Mouse (Mus musculus): ENCODE measurements around the gene Htr6. TPM values are rescaled to one million over a fixed set of nuclear protein-coding genes. Genes with fewer than 3 reads are reported as not detected.

The Htr6 gene
- 1 to 10 TPM; 7.3 to 7.6 TPM for total RNA-seq (2021)
- long read RNA-seq, experiment 1, partial matches to known transcripts = 0 of 2 reads
- long read RNA-seq, experiment 1, other reads (novel, unspliced or antisense) = 1 of 2 reads
- long read RNA-seq, experiment 2, partial matches to known transcripts = 1 of 4 reads
- long read RNA-seq, experiment 2, other reads (novel, unspliced or antisense) = 0 of 4 reads

GRCm38 (mm10) chr4:139075041-139075711, at the start of gene Htr6:
Gene Htr6, minus strand, starts transcription at chr4:139075570.
- no peak for TF ChIP-seq CTCF (conservative IDR thresholded peaks at IDR 0.05)
- DNase-seq (ENCODE audit: low spot score in 2 of 2) = no peak
- H3K27ac ChIP-seq = peak within 1 kb of the TSS; percentile 84

GRCm38 (mm10) chr4:139124940-139125339, 49.6 kb upstream of the Htr6 start:
- TF ChIP-seq CTCF (conservative IDR thresholded peaks at IDR 0.05) = no peak
- DNase-seq (ENCODE audit: low spot score in 2 of 2) = no peak
- H3K4me3 ChIP-seq = no peak overlapping the region
- H3K27ac ChIP-seq = no peak overlapping the region

More at GRCm38 (mm10) chr4:139075041-139075711, at the start of gene Htr6:
- H3K4me3 ChIP-seq = peak within 1 kb of the TSS; percentile 72

- no peak for DNase-seq (ENCODE audit: low spot score in 2 of 2)
- no peak for TF ChIP-seq CTCF (conservative IDR thresholded peaks at IDR 0.05)
- no peak overlapping the region for H3K27ac ChIP-seq
Observed at GRCm38 (mm10) chr4:139122557-139122956, 47.2 kb upstream of the Htr6 start.

GRCm38 (mm10) chr4:139120998-139121397, 45.6 kb upstream of the Htr6 start:
- TF ChIP-seq CTCF (conservative IDR thresholded peaks at IDR 0.05) = no peak
- no peak for DNase-seq (ENCODE audit: low spot score in 2 of 2)
- no peak overlapping the region for H3K4me3 ChIP-seq
- no peak overlapping the region for H3K27ac ChIP-seq

More at GRCm38 (mm10) chr4:139122557-139122956, 47.2 kb upstream of the Htr6 start:
- no peak overlapping the region for H3K4me3 ChIP-seq

GRCm38 (mm10) chr4:139120281-139120814, 45.0 kb upstream of the Htr6 start:
- Histone ChIP-seq H3K27ac (no peak overlapping the region), H3K4me3 (no peak overlapping the region)
- no peak for TF ChIP-seq CTCF (conservative IDR thresholded peaks at IDR 0.05)
- DNase-seq (ENCODE audit: low spot score in 2 of 2) = no peak

GRCm38 (mm10) chr4:139116356-139117063, 41.1 kb upstream of the Htr6 start:
- no peak for DNase-seq (ENCODE audit: low spot score in 2 of 2)
- no peak for TF ChIP-seq CTCF (conservative IDR thresholded peaks at IDR 0.05)
- Histone ChIP-seq H3K27ac (peak overlapping the region; percentile 8; the same call in 1 of the 2 replicates), H3K4me3 (no peak overlapping the region)

GRCm38 (mm10) chr4:139115721-139116120, 40.4 kb upstream of the Htr6 start:
- no peak for DNase-seq (ENCODE audit: low spot score in 2 of 2)
- peak; percentile 52 for TF ChIP-seq CTCF (conservative IDR thresholded peaks at IDR 0.05)
- Histone ChIP-seq H3K27ac (no peak overlapping the region), H3K4me3 (no peak overlapping the region)

GRCm38 (mm10) chr4:139112482-139112881, 37.1 kb upstream of the Htr6 start:
- no peak for DNase-seq (ENCODE audit: low spot score in 2 of 2)
- Histone ChIP-seq H3K27ac (no peak overlapping the region; the same call in 1 of the 2 replicates), H3K4me3 (no peak overlapping the region)
- TF ChIP-seq CTCF (conservative IDR thresholded peaks at IDR 0.05) = no peak

- no peak for DNase-seq (ENCODE audit: low spot score in 2 of 2)
- peak overlapping the region; percentile 72 for H3K27ac ChIP-seq
- TF ChIP-seq CTCF (conservative IDR thresholded peaks at IDR 0.05) = no peak
- H3K4me3 ChIP-seq = no peak overlapping the region
Observed at GRCm38 (mm10) chr4:139111421-139111820, 36.1 kb upstream of the Htr6 start.

GRCm38 (mm10) chr4:139110858-139111257, 35.5 kb upstream of the Htr6 start:
- TF ChIP-seq CTCF (conservative IDR thresholded peaks at IDR 0.05) = no peak
- peak overlapping the region; percentile 72 for H3K27ac ChIP-seq
- no peak overlapping the region for H3K4me3 ChIP-seq
- no peak for DNase-seq (ENCODE audit: low spot score in 2 of 2)

- Histone ChIP-seq H3K27ac (no peak overlapping the region), H3K4me3 (no peak overlapping the region)
- DNase-seq (ENCODE audit: low spot score in 2 of 2) = no peak
- TF ChIP-seq CTCF (conservative IDR thresholded peaks at IDR 0.05) = no peak
Observed at GRCm38 (mm10) chr4:139105453-139105852, 30.1 kb upstream of the Htr6 start.

- no peak for TF ChIP-seq CTCF (conservative IDR thresholded peaks at IDR 0.05)
- Histone ChIP-seq H3K27ac (no peak overlapping the region), H3K4me3 (no peak overlapping the region)
- DNase-seq (ENCODE audit: low spot score in 2 of 2) = no peak
Observed at GRCm38 (mm10) chr4:139101546-139101945, 26.2 kb upstream of the Htr6 start.

GRCm38 (mm10) chr4:139100326-139100725, 25.0 kb upstream of the Htr6 start:
- DNase-seq (ENCODE audit: low spot score in 2 of 2) = no peak
- TF ChIP-seq CTCF (conservative IDR thresholded peaks at IDR 0.05) = no peak
- no peak overlapping the region for H3K4me3 ChIP-seq
- no peak overlapping the region for H3K27ac ChIP-seq

Data from layer of hippocampus, adult 2 months (tissue).